15 mouse cellular contexts compared by ENCODE assay signal in genomic region chr16:30096050-30096449, GRCm38 (mm10). TPM values are rescaled to one million over a fixed set of nuclear protein-coding genes. Genes with fewer than 3 reads are reported as not detected.
DNase-seq lines count a peak whose midpoint lies in the region; ATAC-seq and TF ChIP-seq lines count a peak whose summit lies in the region.
"Had no signal": no experiment of that assay in that cellular context is flagged by ENCODE, and none has a peak within 500 bp of the region (broad histone marks: within the 10 kb centered on the region; RNA-seq: fewer than 3 reads in every experiment).

No protein-coding gene starts in this region.

- 0 out of 2 replicates have a peak overlapping the region, but pooled peaks have one; percentile 12 for H3K4me2 ChIP-seq in intestine, embryonic 16.5 days (ENCODE audit: low read depth, low read length)
- peak overlapping the region; percentile 23; the same call in 1 of the 2 replicates for H3K4me2 ChIP-seq in stomach, postnatal 0 days (replicated peaks; ENCODE audit: low read depth)
- H3K4me2 ChIP-seq: forebrain, embryonic 15.5 days; liver, embryonic 13.5 days; midbrain, embryonic 11.5 days had no signal

- H3K36me3 ChIP-seq in intestine, embryonic 16.5 days (ENCODE audit: control insufficient read depth, insufficient read depth, low read length) = no peaks in the 10 kb centered on the region
- H3K36me3 ChIP-seq in stomach, postnatal 0 days (ENCODE audit: control insufficient read depth, insufficient read depth, low read length) = no peaks in the 10 kb centered on the region
- H3K36me3 ChIP-seq: forebrain, embryonic 15.5 days; liver, embryonic 13.5 days had no signal

- DNase-seq in adrenal gland, postnatal 10 days = peak; percentile 31
- no peak for DNase-seq in adrenal gland, postnatal 14 days
- peak; percentile 19 for DNase-seq in left cerebral cortex, postnatal 4 days
- DNase-seq in left cerebral cortex, adult 9 months (ENCODE audit: low spot score in 2 of 2) = no peak
- no peak for DNase-seq in stomach, postnatal 0 days (ENCODE audit: low spot score)
- no peak for DNase-seq in T-cell, adult 2 months (ENCODE audit: low spot score)
- DNase-seq in thymus, postnatal 4 days = no peak
- DNase-seq: cerebellum, adult 11-12 months; heart, postnatal 36 days; kidney, postnatal 14 days; liver, embryonic 13.5 days had no signal

- no peak for ATAC-seq in intestine, embryonic 16.5 days
- no peak for ATAC-seq in stomach, postnatal 0 days (ENCODE audit: low FRiP score, low TSS enrichment)
- ATAC-seq: forebrain, embryonic 15.5 days; hindbrain, embryonic 16.5 days had no signal

- H3K27me3 ChIP-seq in intestine, embryonic 16.5 days (replicated peaks; ENCODE audit: control insufficient read depth, insufficient read depth, low read length) = no peaks in the 10 kb centered on the region
- H3K27me3 ChIP-seq in stomach, postnatal 0 days (ENCODE audit: control insufficient read depth, insufficient read depth, low read length) = no peaks in the 10 kb centered on the region

- no peak for TF ChIP-seq EP300 in stomach, postnatal 0 days (optimal IDR thresholded peaks at IDR 0.05)

- H3K4me1 ChIP-seq in intestine, embryonic 16.5 days (ENCODE audit: control insufficient read depth, insufficient read depth, low read length) = peaks cover 13% of the 10 kb centered on the region
- no peaks in the 10 kb centered on the region for H3K4me1 ChIP-seq in stomach, postnatal 0 days (replicated peaks; ENCODE audit: control insufficient read depth, insufficient read depth)
- H3K4me1 ChIP-seq: forebrain, embryonic 15.5 days; liver, embryonic 13.5 days had no signal

- no peak overlapping the region for H3K4me3 ChIP-seq in intestine, embryonic 16.5 days (ENCODE audit: low read length)
- no peak overlapping the region for H3K4me3 ChIP-seq in stomach, postnatal 0 days (ENCODE audit: low read depth, low read length)
- H3K4me3 ChIP-seq: forebrain, embryonic 15.5 days; liver, embryonic 13.5 days had no signal

- no peak for TF ChIP-seq CTCF in stomach, postnatal 0 days (IDR thresholded peaks at IDR 0.05; ENCODE audit: low read depth)

- intact Hi-C loops in left cerebral cortex, postnatal 4 days (cut with DNase I) = no loop called here

- peak overlapping the region; percentile 77 for H3K27ac ChIP-seq in intestine, embryonic 16.5 days (ENCODE audit: low read length)
- H3K27ac ChIP-seq in stomach, postnatal 0 days (replicated peaks) = peak overlapping the region; percentile 31; the same call in 1 of the 2 replicates
- H3K27ac ChIP-seq: forebrain, embryonic 15.5 days; liver, embryonic 13.5 days had no signal

- WGBS in intestine, embryonic 16.5 days = 60% methylated on average over 3 of the region's 3 CpGs
- WGBS in stomach, postnatal 0 days = 48% methylated on average over 3 of the region's 3 CpGs

- no peaks in the 10 kb centered on the region for H3K9me3 ChIP-seq in intestine, embryonic 16.5 days (ENCODE audit: control insufficient read depth, low read length)
- no peaks in the 10 kb centered on the region for H3K9me3 ChIP-seq in stomach, postnatal 0 days (ENCODE audit: control insufficient read depth, low read length)
- H3K9me3 ChIP-seq: forebrain, embryonic 15.5 days; liver, embryonic 13.5 days had no signal

- no peak overlapping the region for H3K9ac ChIP-seq in intestine, embryonic 16.5 days (ENCODE audit: low read depth, low read length)
- no peak overlapping the region for H3K9ac ChIP-seq in stomach, postnatal 0 days (ENCODE audit: low read length)
- H3K9ac ChIP-seq: forebrain, embryonic 15.5 days; liver, embryonic 13.5 days had no signal

RNA-seq across cellular contexts. Expression of gene Hes1, which starts 31.9 kb away (rescaled TPM):
- 10 to 100 TPM; 28.7 to 35.5 TPM for total RNA-seq in adrenal gland, postnatal 10 days (2021)
- 21.0 and 26.6 TPM in 2 replicates for total RNA-seq in adrenal gland, postnatal 14 days (2021)
- total RNA-seq in left cerebral cortex, postnatal 4 days (2021) = 10 to 100 TPM; 15.9 to 19.1 TPM
- 25.9 and 36.1 TPM in 2 replicates for polyA plus RNA-seq in intestine, embryonic 16.5 days (2015; fragmentation: Nextera tagmentation; extraction: Ambion mirVana)
- 66.2 and 73.1 TPM in 2 replicates for polyA plus RNA-seq in stomach, postnatal 0 days (2015; fragmentation: Nextera tagmentation; extraction: Ambion mirVana)

Comparison
In these comparisons a context has a peak if more than half of its experiments do, and no peak if none do; other contexts are left out.
1. DNase-seq: peak in adrenal gland, postnatal 10 days (single experiment) and left cerebral cortex, postnatal 4 days (single experiment); none in adrenal gland, postnatal 14 days (single experiment), left cerebral cortex, adult 9 months (0 of 2), stomach, postnatal 0 days (single experiment), T-cell, adult 2 months (single experiment) and thymus, postnatal 4 days (single experiment).